Mouse (Mus musculus): Measurements from ENCODE around the gene Gpt2.

- TF ChIP-seq CTCF (IDR thresholded peaks at IDR 0.05; ENCODE audit: low read depth) (no peak), EP300 (optimal IDR thresholded peaks at IDR 0.05) (no peak)
These were observed 19.9 kb downstream of the Gpt2 start for GRCm38 (mm10) chr8:85512234-85512633.
